Mouse (Mus musculus): Measurements from ENCODE around the gene Slc26a8. TPM values are rescaled to one million over a fixed set of nuclear protein-coding genes. Genes with fewer than 3 reads are reported as not detected.

Slc26a8 gene
- total RNA-seq, 2 experiments from 2014 or later: 6.9 to 10.8 TPM

- intact Hi-C loops (cut with DNase I): no loop called here
- DNase-seq (ENCODE audit: low spot score in 2 of 2): no peak
These were observed 11.7 kb upstream of the Slc26a8 start for GRCm38 (mm10) chr17:28701737-28702136.

- intact Hi-C loops (cut with DNase I): no loop called here
These were observed 11.1 kb upstream of the Slc26a8 start for GRCm38 (mm10) chr17:28701171-28701570.

GRCm38 (mm10) chr17:28699789-28700188 is 9.8 kb upstream of the Slc26a8 start:
- intact Hi-C loops (cut with DNase I): no loop called here
- no peak for DNase-seq (ENCODE audit: low spot score in 2 of 2)

More at GRCm38 (mm10) chr17:28701171-28701570, 11.1 kb upstream of the Slc26a8 start:
- DNase-seq (ENCODE audit: low spot score in 2 of 2): no peak

DNA sequence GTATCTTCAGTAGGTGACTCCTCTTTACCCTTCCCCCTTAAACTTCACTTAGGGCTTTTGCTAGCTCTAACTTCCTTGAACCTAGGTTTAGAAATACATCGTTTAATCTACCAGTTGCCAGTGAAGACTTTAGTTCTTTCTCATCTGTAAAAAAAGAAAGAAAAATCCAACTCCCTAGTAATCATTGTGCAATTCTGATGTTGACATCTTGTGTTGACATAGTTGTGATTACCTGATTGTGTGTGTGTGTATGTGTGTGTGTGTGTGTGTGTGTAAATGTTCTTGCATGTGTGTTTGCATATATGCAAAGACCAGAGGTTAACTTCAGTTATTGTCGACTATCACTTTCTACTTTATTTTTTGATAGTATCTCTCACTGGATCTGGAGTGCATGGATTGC is 8.6 kb upstream of the Slc26a8 start:
- intact Hi-C loops (cut with DNase I): no loop called here
- DNase-seq (ENCODE audit: low spot score in 2 of 2): no peak

DNA sequence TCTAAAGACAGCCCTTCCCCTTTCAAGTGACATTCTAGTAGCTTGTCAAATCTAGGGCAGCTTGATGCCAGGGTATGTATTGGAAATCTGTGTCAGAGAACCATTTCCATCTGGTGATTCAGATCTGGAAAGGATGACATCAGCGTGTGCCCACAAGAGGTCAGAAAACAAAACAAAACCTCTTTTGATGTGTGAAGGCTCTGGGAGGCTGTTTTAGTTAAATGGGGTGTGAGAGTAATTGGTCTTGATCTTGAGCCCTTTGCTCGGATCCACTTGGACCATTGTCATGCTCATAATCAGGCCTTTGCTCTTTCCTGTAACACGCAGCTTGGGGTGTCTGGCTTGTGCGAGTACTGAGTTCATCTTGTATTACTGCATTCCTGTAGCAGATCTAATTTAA is 8.2 kb upstream of the Slc26a8 start:
- intact Hi-C loops (cut with DNase I): no loop called here
- DNase-seq (ENCODE audit: low spot score in 2 of 2): no peak

DNA sequence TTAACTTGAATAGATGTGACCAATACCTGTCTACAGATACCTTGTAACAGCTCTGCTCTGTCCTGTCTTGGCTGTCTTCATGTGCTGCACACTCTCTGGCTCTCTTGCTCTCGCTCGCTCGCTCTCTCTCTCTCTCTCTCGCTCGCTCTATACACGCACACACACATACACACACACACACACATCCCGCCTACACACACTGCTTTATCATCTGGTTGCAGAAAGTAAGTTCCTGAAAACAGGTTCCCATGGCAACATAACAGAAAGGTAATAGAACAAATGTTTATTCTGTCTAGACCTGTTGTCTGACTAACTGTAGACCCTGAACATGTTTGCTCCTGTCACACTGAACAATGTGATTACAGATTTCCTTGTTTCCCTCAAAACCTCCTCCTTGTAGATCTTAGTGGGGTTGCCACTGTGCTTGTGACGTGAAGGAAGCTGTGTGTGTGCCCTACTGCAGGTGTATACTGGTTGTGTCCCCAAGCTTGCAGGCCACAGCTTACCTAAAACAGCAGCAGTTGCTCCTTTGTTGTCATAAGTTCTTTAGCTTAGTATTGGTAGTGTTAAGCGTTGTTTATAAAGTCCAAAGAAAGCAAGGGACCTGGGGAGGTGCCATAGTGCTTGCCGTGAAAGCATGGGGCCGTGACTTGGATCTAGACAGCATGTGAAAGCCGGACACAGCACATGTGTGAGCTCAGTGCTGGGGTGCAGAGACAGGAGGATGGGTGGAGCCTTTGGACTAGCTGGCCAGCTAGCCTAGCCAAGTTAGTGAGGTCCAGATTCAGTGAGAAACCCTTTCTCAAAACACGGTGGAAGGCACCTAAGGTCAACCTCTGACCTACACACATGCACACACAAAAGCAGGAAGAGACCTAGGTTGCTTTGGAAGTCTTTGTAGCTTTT is 7.5 kb upstream of the Slc26a8 start:
- no peak for DNase-seq (ENCODE audit: low spot score in 2 of 2)
- intact Hi-C loops (cut with DNase I): no loop called here

DNA sequence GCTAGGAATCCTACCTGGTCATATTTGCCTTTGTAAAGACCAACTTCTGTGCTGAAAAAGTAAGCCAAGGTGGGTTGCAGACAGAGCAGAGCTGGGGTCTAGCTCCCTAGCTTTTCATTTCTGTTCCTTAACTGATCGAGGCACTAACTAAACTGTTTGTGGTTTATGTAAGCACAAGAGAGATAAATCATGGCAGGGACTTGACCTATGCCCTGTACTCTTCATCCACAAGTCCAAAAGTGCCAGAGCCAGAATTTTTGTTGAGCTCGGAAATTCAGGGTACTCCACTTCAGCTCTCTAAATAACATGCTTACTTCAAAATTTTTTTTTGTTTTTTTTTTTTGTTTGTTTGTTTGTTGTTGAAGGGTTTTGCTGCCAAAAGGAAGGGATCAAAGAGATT is 6.6 kb upstream of the Slc26a8 start:
- intact Hi-C loops (cut with DNase I): no loop called here
- DNase-seq (ENCODE audit: low spot score in 2 of 2): no peak

- DNase-seq (ENCODE audit: low spot score in 2 of 2): no peak
- intact Hi-C loops (cut with DNase I): loop anchor here (5.0 kb wide), 2 partner anchors 52 to 73 kb away; partner anchors contain the start of gene Srpk1
These were observed 4.8 kb upstream of the Slc26a8 start for GRCm38 (mm10) chr17:28694832-28695231.

- intact Hi-C loops (cut with DNase I): loop anchor here (5.0 kb wide), 2 partner anchors 53 to 72 kb away; partner anchors contain the start of gene Srpk1
- no peak for DNase-seq (ENCODE audit: low spot score in 2 of 2)
These were observed 4.0 kb upstream of the Slc26a8 start for GRCm38 (mm10) chr17:28694078-28694477.

GRCm38 (mm10) chr17:28693086-28693485 is 3.1 kb upstream of the Slc26a8 start:
- intact Hi-C loops (cut with DNase I): loop anchor here (5.0 kb wide), 2 partner anchors 54 to 71 kb away; partner anchors contain the start of gene Srpk1
- no peak for DNase-seq (ENCODE audit: low spot score in 2 of 2)

DNA sequence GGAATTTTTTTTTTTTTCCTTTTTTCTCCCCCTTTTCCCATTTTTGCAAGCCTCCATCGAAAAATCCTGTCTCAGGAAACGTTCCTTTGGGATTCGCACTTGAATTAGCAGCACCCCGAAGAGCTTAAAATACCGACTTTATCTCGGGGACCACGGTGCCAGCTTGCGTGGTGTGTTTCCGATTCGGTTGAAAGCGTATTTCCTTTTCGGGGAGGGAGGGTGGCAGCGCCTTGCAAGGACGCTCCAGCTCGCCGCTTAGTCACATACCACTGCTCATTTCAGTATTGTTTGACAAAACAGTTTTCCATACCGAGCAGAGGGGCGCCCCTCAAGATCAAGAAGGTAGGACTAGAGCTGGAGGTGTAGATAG is 2.3 kb upstream of the Slc26a8 start:
- intact Hi-C loops (cut with DNase I): loop anchor here (5.0 kb wide), 2 partner anchors 55 to 70 kb away; partner anchors contain the start of gene Srpk1
- peak; percentile 55 to 56 for DNase-seq (ENCODE audit: low spot score in 2 of 2)

GRCm38 (mm10) chr17:28691687-28692340 is 1.8 kb upstream of the Slc26a8 start:
- intact Hi-C loops (cut with DNase I): loop anchor here (1.0 to 5.0 kb wide), 5 partner anchors 55 to 235 kb away; partner anchors contain the start of genes Brpf3 and Srpk1

GRCm38 (mm10) chr17:28690776-28691686 is 998 bp upstream of the Slc26a8 start, which contains the start of gene Mapk14:
TSS of gene Mapk14 (plus strand) at chr17:28691329.
- intact Hi-C loops (cut with DNase I): loop anchor here (1.0 to 5.0 kb wide), 5 partner anchors 56 to 236 kb away; partner anchors contain the start of genes Brpf3 and Srpk1
- peak; percentile 100 for DNase-seq (ENCODE audit: low spot score in 2 of 2)

More at GRCm38 (mm10) chr17:28691687-28692340, 1.8 kb upstream of the Slc26a8 start:
- DNase-seq (ENCODE audit: low spot score in 2 of 2): peak; percentile 44 to 48

DNA sequence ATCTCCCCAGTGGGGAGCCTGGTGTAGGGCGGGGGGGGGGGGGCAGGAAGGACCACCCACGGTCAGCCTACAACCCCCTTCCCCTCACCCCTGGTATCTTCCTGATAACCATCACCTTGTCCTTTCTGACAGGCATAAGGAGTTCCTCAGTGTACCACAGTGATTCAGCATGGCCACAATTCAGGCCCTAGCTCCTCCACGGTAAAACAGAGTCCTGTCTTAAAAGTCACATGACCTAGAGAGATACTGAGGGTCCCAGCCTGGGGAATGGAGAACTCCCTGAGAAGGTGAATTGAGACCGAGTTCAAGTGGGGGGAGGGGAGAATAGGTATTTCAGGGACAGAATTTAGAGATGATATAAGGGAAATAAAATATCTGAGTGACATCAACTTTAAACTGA is 2.7 kb downstream of the Slc26a8 start:
- intact Hi-C loops (cut with DNase I): no loop called here
- DNase-seq (ENCODE audit: low spot score in 2 of 2): no peak

DNA sequence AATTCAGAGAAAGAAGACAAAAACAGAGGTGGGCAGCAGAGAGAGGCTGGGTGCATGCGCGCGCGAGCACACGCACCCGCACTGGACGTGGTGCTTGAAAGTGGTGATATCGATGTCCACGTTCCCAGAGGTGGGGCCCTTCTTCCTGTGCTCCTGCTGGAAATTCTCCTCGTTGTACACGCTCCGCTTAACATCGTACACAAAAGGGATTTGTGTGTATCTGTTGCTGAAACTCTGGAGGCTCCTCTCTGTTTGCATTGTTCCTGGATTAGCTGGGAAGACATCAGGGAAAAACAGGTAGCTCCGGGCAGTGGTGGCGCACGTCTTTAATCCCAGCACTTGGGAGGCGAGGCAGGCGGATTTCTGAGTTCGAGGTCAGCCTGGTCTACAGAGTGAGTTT is 5.4 kb downstream of the Slc26a8 start:
- DNase-seq (ENCODE audit: low spot score in 2 of 2): no peak
- intact Hi-C loops (cut with DNase I): no loop called here

GRCm38 (mm10) chr17:28683601-28684000 is 6.4 kb downstream of the Slc26a8 start:
- DNase-seq (ENCODE audit: low spot score in 2 of 2): no peak
- intact Hi-C loops (cut with DNase I): no loop called here

DNA sequence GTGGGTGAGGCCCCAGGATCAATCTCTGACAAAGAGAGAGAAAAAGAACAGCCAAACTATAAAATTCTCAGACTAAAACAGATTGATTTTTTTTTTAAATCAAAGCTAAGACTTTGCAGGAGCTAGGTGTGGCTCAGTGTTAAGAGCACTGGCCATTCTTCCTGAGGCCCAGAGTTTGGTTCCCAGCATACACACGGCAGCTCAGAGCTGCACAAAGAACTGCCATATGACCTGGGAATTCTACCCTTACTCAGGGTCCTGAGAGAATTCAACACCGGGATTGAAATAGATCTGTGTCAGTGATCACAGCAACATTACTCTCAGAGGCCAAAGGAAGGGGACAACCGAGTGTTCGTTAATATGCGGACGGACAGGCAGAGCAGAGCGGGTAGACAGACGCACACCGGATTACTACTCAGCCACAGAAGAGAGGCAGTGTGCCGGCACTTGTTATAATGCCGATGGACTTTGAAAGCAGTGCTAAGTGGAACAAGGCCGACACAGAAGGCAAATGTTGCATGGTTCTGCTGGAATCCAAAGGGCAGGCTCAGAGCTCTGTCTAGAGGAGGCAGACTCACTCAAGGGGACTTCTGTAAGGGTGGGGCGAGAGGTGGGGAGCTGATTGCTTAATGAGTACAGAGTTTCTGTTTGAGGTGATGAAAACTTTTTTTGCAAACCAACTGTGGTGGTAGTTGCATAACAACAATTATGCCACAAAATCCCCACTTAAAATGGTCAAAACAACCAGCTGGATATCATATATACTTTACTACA is 7.5 kb downstream of the Slc26a8 start:
- no peak for DNase-seq (ENCODE audit: low spot score in 2 of 2)
- intact Hi-C loops (cut with DNase I): no loop called here

DNA sequence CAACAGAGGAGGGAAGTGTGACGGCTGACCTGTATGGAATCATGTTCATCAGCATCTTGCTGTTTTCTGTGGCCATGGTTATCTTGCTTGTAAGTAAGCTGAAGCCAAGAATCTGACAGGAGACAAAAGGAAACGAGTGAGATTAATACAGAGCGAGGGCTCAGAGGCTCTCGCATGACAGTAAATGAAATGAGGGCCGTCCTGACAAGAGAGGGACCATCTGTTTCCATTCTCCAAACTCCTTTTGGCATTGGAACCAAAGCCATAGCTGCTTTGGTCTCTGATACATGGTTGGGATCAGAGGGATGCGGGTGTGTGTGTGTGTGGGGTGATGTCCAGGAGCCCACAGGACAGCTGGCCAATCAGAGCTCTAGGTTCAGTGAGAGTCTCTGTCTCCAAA is 30.5 kb downstream of the Slc26a8 start:
- DNase-seq (ENCODE audit: low spot score in 2 of 2): no peak
- intact Hi-C loops (cut with DNase I): no loop called here

- no peak for DNase-seq (ENCODE audit: low spot score in 2 of 2)
- intact Hi-C loops (cut with DNase I): no loop called here
These were observed 32.1 kb downstream of the Slc26a8 start for GRCm38 (mm10) chr17:28657936-28658335.

Data from left cerebral cortex, postnatal 36 days (tissue).